Comparison of ENCODE assay signal across 25 mouse cellular contexts in the genomic region with DNA sequence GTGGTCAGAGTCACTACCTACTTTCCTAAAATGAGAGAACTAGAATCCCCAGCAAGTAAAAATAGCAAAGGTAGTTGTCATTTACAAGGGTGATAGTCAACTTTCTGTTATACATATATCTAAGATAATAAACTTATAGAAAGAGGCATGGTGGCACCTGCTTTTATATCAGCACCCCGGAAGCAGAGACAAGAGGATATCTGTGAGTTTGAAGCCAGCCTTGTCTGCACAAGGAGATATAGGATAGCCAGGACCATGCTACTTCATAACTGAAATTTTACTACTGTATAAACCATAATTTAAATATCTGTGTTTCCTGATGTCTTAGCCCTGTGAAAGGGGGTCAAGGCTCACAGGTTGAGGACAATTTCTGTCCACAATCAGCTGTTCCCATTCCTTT.
"Had no signal": no experiment of that assay in that cellular context is flagged by ENCODE, and none has a peak within 500 bp of the region (broad histone marks: within the 10 kb centered on the region; RNA-seq: fewer than 3 reads in every experiment).

No protein-coding gene starts in this region.

- H3K9ac ChIP-seq: embryonic facial prominence, embryonic 12.5 days; embryonic facial prominence, embryonic 13.5 days; embryonic facial prominence, embryonic 15.5 days; forebrain, embryonic 12.5 days; forebrain, embryonic 13.5 days; forebrain, embryonic 15.5 days; forebrain, postnatal 0 days had no signal

- H3K27me3 ChIP-seq: embryonic facial prominence, embryonic 12.5 days; embryonic facial prominence, embryonic 13.5 days; forebrain, embryonic 12.5 days; forebrain, embryonic 13.5 days; forebrain, embryonic 15.5 days had no signal

- H3K36me3 ChIP-seq: embryonic facial prominence, embryonic 10.5 days; embryonic facial prominence, embryonic 12.5 days; embryonic facial prominence, embryonic 13.5 days; embryonic facial prominence, embryonic 15.5 days; forebrain, embryonic 10.5 days; forebrain, embryonic 12.5 days; forebrain, embryonic 15.5 days had no signal

- DNase-seq: cerebellum, adult 9-10 months; cerebellum, adult 9-11 months; cerebellum, postnatal 10 days; cerebellum, postnatal 14 days; cerebellum, postnatal 25 days; cerebellum, postnatal 36 days; embryo, embryonic 11 days; forebrain, postnatal 0 days; gastrocnemius, adult 2 months; gastrocnemius, postnatal 10 days; gastrocnemius, postnatal 14 days; gastrocnemius, postnatal 25 days; gastrocnemius, postnatal 36 days; heart, adult 11 months; heart, adult 18-20 months; heart, adult 2 months had no signal

- H3K4me3 ChIP-seq: embryonic facial prominence, embryonic 10.5 days; embryonic facial prominence, embryonic 12.5 days; embryonic facial prominence, embryonic 13.5 days; embryonic facial prominence, embryonic 15.5 days; erythroblast, embryonic 14.5 days; forebrain, embryonic 10.5 days; forebrain, embryonic 12.5 days; forebrain, embryonic 13.5 days; forebrain, embryonic 15.5 days; gastrocnemius, adult 2 months; heart, adult 2 months had no signal

- H3K9me3 ChIP-seq: embryonic facial prominence, embryonic 10.5 days; embryonic facial prominence, embryonic 12.5 days; embryonic facial prominence, embryonic 13.5 days; embryonic facial prominence, embryonic 15.5 days; forebrain, embryonic 10.5 days; forebrain, embryonic 12.5 days; forebrain, embryonic 13.5 days; forebrain, embryonic 15.5 days had no signal

- H3K27ac ChIP-seq: embryonic facial prominence, embryonic 10.5 days; embryonic facial prominence, embryonic 12.5 days; embryonic facial prominence, embryonic 13.5 days; embryonic facial prominence, embryonic 15.5 days; forebrain, embryonic 10.5 days; forebrain, embryonic 12.5 days; forebrain, embryonic 13.5 days; forebrain, embryonic 15.5 days; gastrocnemius, adult 2 months; heart, adult 2 months had no signal

- H3K4me1 ChIP-seq: embryonic facial prominence, embryonic 12.5 days; embryonic facial prominence, embryonic 13.5 days; embryonic facial prominence, embryonic 15.5 days; forebrain, embryonic 12.5 days; forebrain, embryonic 13.5 days; forebrain, embryonic 15.5 days had no signal
